Mouse (Mus musculus) midbrain, postnatal 0 days (tissue): ENCODE data around the gene Gapvd1. TPM values are rescaled to one million over a fixed set of nuclear protein-coding genes. Genes with fewer than 3 reads are reported as not detected.
"Not testable (repeated sequence)": the region's sequence is repeated elsewhere in the genome, so short reads cannot be mapped to it uniquely, and the experiment has no call there.

Experiments used
- ATAC-seq: fragments of 200-750 bp; cut with Nextera tagmentation; 2 replicates; pipeline ENCODE4 v1.8.0; 2017; ENCODE audit warnings: moderate number of reproducible peaks, mild to moderate bottlenecking, moderate TSS enrichment, moderate library complexity; ENCODE audit not compliant: low FRiP score
- DNase-seq: peaks from one replicate; pipeline ENCODE4 v3.0.0-alpha.2; 2015; ENCODE audit warnings: low spot score
- H3K27ac ChIP-seq: fragments of 300-500 bp; sonication (generic); 2 replicates; pipeline ENCODE4 v1.5.1; 2014; ENCODE audit warnings: low read depth, mild to moderate bottlenecking, low read length, mixed read lengths
- H3K27me3 ChIP-seq: fragments of 300-500 bp; sonication (generic); 2 replicates; pipeline ENCODE4 v1.6.1; 2014; ENCODE audit warnings: low read length, control low read depth, mixed read lengths; ENCODE audit not compliant: insufficient read depth
- H3K36me3 ChIP-seq: fragments of 300-500 bp; sonication (generic); 2 replicates; pipeline ENCODE4 v1.6.1; 2014; ENCODE audit warnings: low read length, control low read depth, mixed read lengths; ENCODE audit not compliant: insufficient read depth
- H3K4me1 ChIP-seq: fragments of 300-500 bp; sonication (generic); 2 replicates; pipeline ENCODE4 v1.6.1; 2014; ENCODE audit warnings: mild to moderate bottlenecking, control low read depth, antibody characterized with exemption, low read length, mixed read lengths; ENCODE audit not compliant: insufficient read depth
- H3K4me2 ChIP-seq: fragments of 300-500 bp; sonication (generic); 2 replicates; pipeline ENCODE4 v1.6.1; 2014; ENCODE audit warnings: low read depth, mild to moderate bottlenecking, low read length, mixed read lengths; ENCODE audit not compliant: poor library complexity, severe bottlenecking
- H3K4me3 ChIP-seq: fragments of 300-500 bp; sonication (generic); 2 replicates; pipeline ENCODE4 v1.5.1; 2014; ENCODE audit warnings: low read depth, mild to moderate bottlenecking, low read length, moderate library complexity
- H3K9ac ChIP-seq: fragments of 300-500 bp; sonication (generic); replicated peaks from 2 replicates; pipeline ENCODE4 v1.6.1; 2014; ENCODE audit warnings: mild to moderate bottlenecking, low read length, moderate library complexity, mixed read lengths; ENCODE audit not compliant: poor library complexity, severe bottlenecking
- H3K9me3 ChIP-seq: fragments of 300-500 bp; sonication (generic); 2 replicates; pipeline ENCODE4 v1.6.1; 2016; ENCODE audit warnings: low read length, control low read depth
- CTCF ChIP-seq: IDR thresholded peaks from 2 replicates; pipeline ENCODE4 v1.5.1; 2016; ENCODE audit warnings: antibody characterized with exemption, mild to moderate bottlenecking
- WGBS: fragments of 180-500 bp; shearing (Covaris S2); extraction: QIAGEN DNeasy Blood & Tissue Kit; methylation state at CpG from one replicate; pipeline ENCODE4 v1.1.7; 2014; 5-methylcytosine and 5-hydroxymethylcytosine counted together
- polyA plus RNA-seq: library from polyadenylated mRNA; unstranded; fragments of >200 nt; fragmentation: Nextera tagmentation; extraction: Ambion mirVana; gene quantifications from 2 replicates; pipeline ENCODE4 v1.2.1, GENCODE M21; 2015
- total RNA-seq: library from RNA; depleted of rRNA; stranded (reverse); fragments of >200 nt; gene quantifications from 2 replicates; pipeline ENCODE4 v1.2.3, GENCODE M21; 2014

Gapvd1 gene
- total and polyA plus RNA-seq, 2 experiments from 2014 or later: 87.9 to 89.2 TPM

DNA sequence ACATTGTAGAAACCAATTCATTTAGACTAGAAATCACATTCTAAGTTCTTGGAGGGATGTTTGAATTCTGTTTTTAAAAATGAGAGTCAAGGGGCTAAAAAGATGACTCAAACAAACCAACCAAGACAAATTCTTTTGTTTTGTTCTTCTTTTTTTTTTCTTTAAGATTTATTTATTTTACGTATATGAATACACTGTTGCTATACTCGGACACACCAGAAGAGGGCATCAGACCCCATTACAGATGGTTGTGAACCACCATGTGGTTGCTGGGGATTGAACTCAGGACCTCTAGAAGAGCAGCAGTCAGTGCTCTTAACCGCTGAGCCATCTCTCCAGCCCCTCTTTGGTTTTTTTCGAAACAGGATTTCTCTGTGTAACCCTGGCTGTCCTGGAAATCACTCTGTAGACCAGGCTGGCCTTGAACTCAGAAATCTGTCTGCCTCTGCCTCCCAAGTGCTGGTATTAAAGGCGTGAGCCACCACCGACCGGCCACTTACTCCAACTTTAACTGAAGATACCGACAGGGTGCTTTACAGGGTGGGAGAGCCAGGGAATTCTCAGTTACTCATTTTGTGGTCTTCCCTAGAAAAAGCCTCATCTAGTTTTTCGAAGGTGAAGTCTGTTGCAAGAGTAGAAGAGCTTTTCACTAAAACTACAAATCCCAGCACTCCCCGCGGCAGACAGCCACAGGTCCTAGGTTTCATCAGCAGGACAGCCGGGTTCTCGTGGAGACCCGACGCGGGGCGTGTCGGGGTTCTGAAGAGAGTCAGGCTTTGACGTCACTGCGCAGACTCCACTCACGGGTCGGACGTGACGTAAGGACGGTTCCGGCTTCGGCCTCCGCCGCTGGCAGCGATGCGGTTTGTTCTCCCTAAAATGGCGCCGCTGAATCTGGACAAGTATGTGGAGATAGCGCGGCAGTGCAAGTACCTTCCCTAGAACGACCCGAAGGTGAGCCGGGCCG, 46.8 kb upstream of the Gapvd1 start:
- H3K4me3 ChIP-seq: peak overlapping the region; percentile 61
- H3K9me3 ChIP-seq: no peaks in the 10 kb centered on the region
- peak overlapping the region; percentile 90 for H3K27ac ChIP-seq
- peak overlapping the region; percentile 70 for H3K9ac ChIP-seq
- ATAC-seq: peak; percentile 97
- peaks cover 5% of the 10 kb centered on the region for H3K4me1 ChIP-seq
- DNase-seq: peak; percentile 100
- no peaks in the 10 kb centered on the region for H3K27me3 ChIP-seq
- 5% methylated on average over 39 of the region's 39 CpGs for WGBS
- peaks cover 8% of the 10 kb centered on the region; the same call in 1 of the 2 replicates for H3K36me3 ChIP-seq
- peak overlapping the region; percentile 28; the same call in 1 of the 2 replicates for H3K4me2 ChIP-seq
- TF ChIP-seq CTCF: peak; percentile 48

DNA sequence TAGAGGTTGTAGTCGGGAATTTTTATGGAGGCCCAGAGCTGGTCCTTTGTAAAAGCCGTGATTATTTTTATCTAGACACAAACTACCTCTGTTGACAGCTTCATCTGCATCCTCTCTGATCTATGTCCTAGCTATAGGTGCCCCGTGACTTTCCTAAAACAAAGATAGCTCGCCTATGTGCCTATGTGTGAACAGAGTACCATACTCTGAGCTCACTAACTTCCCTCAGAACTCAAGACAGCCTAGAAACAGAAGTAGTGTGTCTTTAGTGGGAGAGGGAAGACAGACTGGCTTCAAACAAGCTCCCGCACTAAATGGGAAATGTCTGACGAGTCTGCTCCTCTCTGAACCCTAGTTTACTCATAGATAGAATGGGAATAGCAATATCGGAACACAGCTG, 45.3 kb upstream of the Gapvd1 start:
- Histone ChIP-seq H3K36me3 (no peaks in the 10 kb centered on the region), H3K4me3 (no peak overlapping the region), H3K9me3 (no peaks in the 10 kb centered on the region), H3K9ac (no peak overlapping the region), H3K4me2 (no peak overlapping the region), H3K4me1 (peaks cover 5% of the 10 kb centered on the region), H3K27me3 (no peaks in the 10 kb centered on the region), H3K27ac (no peak overlapping the region)
- WGBS: 82% methylated on average over 7 of the region's 7 CpGs
- no peak for DNase-seq
- no peak for TF ChIP-seq CTCF
- no peak for ATAC-seq

DNA sequence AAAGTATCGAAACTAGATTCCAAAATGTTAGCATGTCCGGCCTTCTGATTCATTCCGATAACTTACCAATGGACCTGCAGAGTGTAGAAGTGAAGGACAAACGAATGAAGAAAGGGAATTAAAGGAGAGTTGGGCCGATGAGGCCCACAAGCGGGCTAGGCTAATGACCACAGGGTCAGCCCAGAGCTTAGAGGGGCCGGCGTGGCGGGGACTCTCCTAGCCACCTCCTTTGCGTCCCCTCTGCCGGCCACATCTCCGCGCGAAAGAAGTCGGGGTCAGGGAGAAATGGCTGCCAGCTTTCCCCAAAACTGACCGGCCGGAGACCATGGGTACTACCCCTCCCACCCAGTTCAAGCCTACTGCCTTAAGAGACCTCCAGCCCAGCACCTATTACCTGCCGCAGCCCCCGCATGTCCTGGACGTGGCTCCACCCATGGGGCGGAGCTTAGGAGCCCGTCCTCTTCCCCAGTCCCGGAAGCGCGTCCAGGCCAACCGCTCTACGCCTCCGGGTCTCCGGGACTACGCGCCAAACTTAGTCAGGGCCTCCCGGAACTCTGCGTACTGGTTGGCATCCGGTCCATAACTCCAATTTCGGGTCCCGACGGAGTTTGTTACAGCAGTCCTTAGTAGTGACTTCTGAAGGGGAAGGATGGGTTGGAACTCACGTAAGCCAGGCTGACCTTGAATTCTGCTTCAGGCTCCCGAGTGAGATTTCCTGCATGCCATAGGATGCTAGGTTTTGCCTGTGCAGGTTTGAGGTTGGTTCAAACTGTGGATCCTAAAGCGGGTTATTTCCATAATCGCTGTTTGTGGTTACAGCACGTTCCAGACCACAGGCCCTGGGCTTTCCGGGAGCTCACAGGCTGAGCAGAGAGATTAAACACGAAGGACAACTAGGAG, 44.6 kb upstream of the Gapvd1 start, which contains the start of gene Rabepk:
TSS of gene Rabepk (minus strand) at position 556 of the 900 bp plus-strand sequence.
- Histone ChIP-seq H3K9me3 (no peaks in the 10 kb centered on the region), H3K36me3 (no peaks in the 10 kb centered on the region), H3K27me3 (no peaks in the 10 kb centered on the region), H3K4me2 (peak within 1 kb of the TSS; percentile 87), H3K4me3 (peak within 1 kb of the TSS; percentile 58), H3K9ac (peak within 1 kb of the TSS; percentile 62), H3K4me1 (peaks cover 5% of the 10 kb centered on the region), H3K27ac (0 out of 2 replicates have a peak within 1 kb of the TSS, but pooled peaks have one; percentile 26)
- WGBS: 4% methylated on average over 44 of the region's 44 CpGs
- ATAC-seq: peak; percentile 47
- DNase-seq: peak; percentile 77
- TF ChIP-seq CTCF: no peak

DNA sequence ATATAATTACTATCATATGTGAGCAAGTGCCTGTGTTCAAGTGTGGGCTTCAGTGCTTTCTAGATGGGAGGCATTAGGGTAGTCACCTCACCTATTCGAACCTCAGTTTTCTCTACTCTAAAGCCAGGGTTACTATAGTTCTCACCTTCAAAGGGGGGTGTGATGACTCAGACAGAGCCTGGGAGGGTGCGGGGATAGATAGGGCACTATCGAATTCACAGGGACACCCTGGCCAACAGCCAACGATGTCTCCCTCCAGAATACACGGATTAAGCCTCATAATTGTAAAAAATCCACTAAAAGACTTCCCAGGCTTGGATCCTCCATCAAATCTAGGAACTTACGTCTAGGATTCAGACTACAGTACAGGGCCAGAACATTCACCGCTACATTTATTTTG, 40.4 kb upstream of the Gapvd1 start:
- Histone ChIP-seq H3K4me1 (no peaks in the 10 kb centered on the region; the same call in 1 of the 2 replicates), H3K27me3 (no peaks in the 10 kb centered on the region), H3K9ac (no peak overlapping the region), H3K4me2 (no peak overlapping the region), H3K4me3 (no peak overlapping the region), H3K27ac (no peak overlapping the region), H3K9me3 (no peaks in the 10 kb centered on the region), H3K36me3 (no peaks in the 10 kb centered on the region)
- no peak for ATAC-seq
- DNase-seq: no peak
- TF ChIP-seq CTCF: no peak
- 91% methylated on average over 7 of the region's 7 CpGs for WGBS

GRCm38 (mm10) chr2:34794511-34794910, 39.5 kb upstream of the Gapvd1 start:
- WGBS: 90% methylated on average over 2 of the region's 2 CpGs
- DNase-seq: no peak
- TF ChIP-seq CTCF: no peak
- no peak for ATAC-seq
- H3K9me3 ChIP-seq: no peaks in the 10 kb centered on the region
- no peaks in the 10 kb centered on the region for H3K36me3 ChIP-seq
- H3K27me3 ChIP-seq: no peaks in the 10 kb centered on the region
- H3K27ac ChIP-seq: no peak overlapping the region
- no peak overlapping the region for H3K4me2 ChIP-seq
- H3K4me1 ChIP-seq: no peaks in the 10 kb centered on the region; the same call in 1 of the 2 replicates
- H3K9ac ChIP-seq: no peak overlapping the region
- no peak overlapping the region for H3K4me3 ChIP-seq

- ATAC-seq, H3K9me3 ChIP-seq, H3K27ac ChIP-seq, H3K36me3 ChIP-seq, H3K27me3 ChIP-seq, H3K4me1 ChIP-seq, H3K9ac ChIP-seq, H3K4me2 ChIP-seq, DNase-seq, H3K4me3 ChIP-seq: not testable (repeated sequence)
- 90% methylated on average over 2 of the region's 2 CpGs for WGBS
Measured at GRCm38 (mm10) chr2:34792543-34792942, 37.5 kb upstream of the Gapvd1 start.
